Mouse (Mus musculus) kidney, adult 2 months (tissue): ENCODE measurements around the gene H2-K1.

ENCODE experiments used
- CTCF ChIP-seq: fragments of 200-500 bp; conservative IDR thresholded peaks from 2 replicates; pipeline ENCODE4 v1.5.1; 2011; ENCODE audit warnings: low read depth, mild to moderate bottlenecking, control low read depth, low read length, moderate library complexity, mixed read lengths; ENCODE audit not compliant: insufficient read depth, insufficient read length
- POLR2A ChIP-seq: fragments of 200-500 bp; IDR thresholded peaks from one replicate; pipeline ENCODE4 v1.6.1; 2011; ENCODE audit warnings: low read depth, low read length, control low read depth

GRCm38 (mm10) chr17:33972691-33973090 is 27.5 kb downstream of the H2-K1 start:
- TF ChIP-seq CTCF, result no peak
- no peak for TF ChIP-seq POLR2A
